Mouse (Mus musculus) lung, postnatal 0 days (tissue): ENCODE data around the gene Farp1.

Experiments used
- CTCF ChIP-seq: IDR thresholded peaks from 2 replicates; pipeline ENCODE4 v1.5.1; 2016; ENCODE audit warnings: antibody characterized with exemption, mild to moderate bottlenecking
- EP300 ChIP-seq: IDR thresholded peaks from 2 replicates; pipeline ENCODE4 v1.6.1; 2016; ENCODE audit warnings: antibody characterized with exemption, mild to moderate bottlenecking, control low read depth

DNA sequence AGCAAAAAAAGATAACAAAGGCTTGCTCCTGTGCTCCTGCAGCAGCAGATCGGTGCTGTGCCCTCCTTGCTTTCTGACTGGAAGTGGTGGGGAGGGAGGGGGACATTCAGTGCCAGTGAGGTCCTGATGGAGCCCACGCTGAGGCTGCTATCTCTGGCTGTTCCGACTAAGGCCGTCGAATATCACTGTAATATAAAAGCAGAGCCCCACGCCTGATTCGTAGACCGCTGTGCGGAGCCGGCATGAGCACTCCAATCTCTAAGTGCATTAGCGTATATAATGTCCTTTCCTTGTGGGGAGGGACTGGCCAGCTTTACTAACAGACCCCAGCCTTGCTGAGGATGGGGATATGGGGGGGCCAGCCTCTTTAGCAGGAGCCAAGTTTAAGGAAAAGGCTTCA is 224.3 kb downstream of the Farp1 start:
- TF ChIP-seq CTCF (no peak), EP300 (no peak)
